Mouse (Mus musculus) kidney, adult 2 months (tissue): ENCODE measurements around the gene Six3.

Experiments used
- CTCF ChIP-seq: fragments of 200-500 bp; conservative IDR thresholded peaks from 2 replicates; pipeline ENCODE4 v1.5.1; 2011; ENCODE audit warnings: low read depth, mild to moderate bottlenecking, control low read depth, low read length, moderate library complexity, mixed read lengths; ENCODE audit not compliant: insufficient read depth, insufficient read length
- POLR2A ChIP-seq: fragments of 200-500 bp; IDR thresholded peaks from one replicate; pipeline ENCODE4 v1.6.1; 2011; ENCODE audit warnings: low read depth, low read length, control low read depth

- TF ChIP-seq POLR2A (no peak), CTCF (no peak)
Observed at GRCm38 (mm10) chr17:85629396-85629795, 16.0 kb downstream of the Six3 start.
